Mouse (Mus musculus) mesoderm, embryonic 11.5 days (tissue): ENCODE results near the gene Mapk9.
"Not testable (repeated sequence)": the region's sequence is repeated elsewhere in the genome, so short reads cannot be mapped to it uniquely, and the experiment has no call there.

Experiments used
- DNase-seq: peaks from one replicate; pipeline ENCODE4 v3.0.0-alpha.2; 2012; ENCODE audit warnings: low read depth, low spot score

Gene Mapk9

GRCm38 (mm10) chr11:49846401-49847070, at the start of gene Mapk9:
Mapk9 (plus strand) TSS chr11:49846751.
- peak; percentile 98 for DNase-seq

- no peak for DNase-seq
Observed at GRCm38 (mm10) chr11:49798931-49799330, 47.6 kb upstream of the Mapk9 start.

GRCm38 (mm10) chr11:49801516-49801915, 45.0 kb upstream of the Mapk9 start:
- DNase-seq = no peak

GRCm38 (mm10) chr11:49803801-49804200, 42.8 kb upstream of the Mapk9 start:
- no peak for DNase-seq

- no peak for DNase-seq
Observed at GRCm38 (mm10) chr11:49806218-49806617, 40.3 kb upstream of the Mapk9 start.

- no peak for DNase-seq
Observed at GRCm38 (mm10) chr11:49808946-49809345, 37.6 kb upstream of the Mapk9 start.

GRCm38 (mm10) chr11:49810696-49811095, 35.9 kb upstream of the Mapk9 start:
- DNase-seq = not testable (repeated sequence)

GRCm38 (mm10) chr11:49811099-49811541, 35.4 kb upstream of the Mapk9 start:
- no peak for DNase-seq

GRCm38 (mm10) chr11:49811879-49812278, 34.7 kb upstream of the Mapk9 start:
- DNase-seq = no peak

GRCm38 (mm10) chr11:49818869-49819566, 27.5 kb upstream of the Mapk9 start:
- no peak for DNase-seq

- DNase-seq = no peak
Observed at GRCm38 (mm10) chr11:49819676-49820075, 26.9 kb upstream of the Mapk9 start.

- DNase-seq = no peak
Observed at GRCm38 (mm10) chr11:49820928-49821327, 25.6 kb upstream of the Mapk9 start.

GRCm38 (mm10) chr11:49821546-49821945, 25.0 kb upstream of the Mapk9 start:
- DNase-seq = no peak

- DNase-seq = no peak
Observed at GRCm38 (mm10) chr11:49822337-49822736, 24.2 kb upstream of the Mapk9 start.

- DNase-seq = peak; percentile 59
Observed at GRCm38 (mm10) chr11:49824896-49825295, 21.7 kb upstream of the Mapk9 start.

GRCm38 (mm10) chr11:49827243-49827642, 19.3 kb upstream of the Mapk9 start:
- DNase-seq = peak; percentile 24

- no peak for DNase-seq
Observed at GRCm38 (mm10) chr11:49829176-49829745, 17.3 kb upstream of the Mapk9 start.

GRCm38 (mm10) chr11:49831980-49832379, 14.6 kb upstream of the Mapk9 start:
- DNase-seq = no peak

GRCm38 (mm10) chr11:49832962-49833361, 13.6 kb upstream of the Mapk9 start:
- no peak for DNase-seq

GRCm38 (mm10) chr11:49834248-49834647, 12.3 kb upstream of the Mapk9 start:
- no peak for DNase-seq

GRCm38 (mm10) chr11:49835257-49835956, 11.1 kb upstream of the Mapk9 start:
- DNase-seq = no peak
